Mouse (Mus musculus) bone marrow, adult 2 months (tissue): Measurements from ENCODE around the gene Tnfsfm13.

Experiments
- CTCF ChIP-seq: fragments of 200-500 bp; IDR thresholded peaks from 2 replicates; pipeline ENCODE4 v1.5.1; 2011; ENCODE audit warnings: low read length, control low read depth; ENCODE audit not compliant: control insufficient read depth, insufficient read depth
- POLR2A ChIP-seq: fragments of 200-500 bp; IDR thresholded peaks from 2 replicates; pipeline ENCODE4 v1.6.1; 2011; ENCODE audit warnings: low read depth, mild to moderate bottlenecking, control low read depth, low read length, borderline replicate concordance; ENCODE audit not compliant: control insufficient read depth

- no peak for TF ChIP-seq POLR2A
- TF ChIP-seq CTCF, result no peak
Measured at GRCm38 (mm10) chr11:69725951-69726350, 30.1 kb upstream of the Tnfsfm13 start.
